Mouse (Mus musculus) neural tube, embryonic 12.5 days (tissue): ENCODE measurements around the gene Twsg1. TPM values are rescaled to one million over a fixed set of nuclear protein-coding genes. Genes with fewer than 3 reads are reported as not detected.

Experiments used
- ATAC-seq: fragments of 200-750 bp; cut with Nextera tagmentation; 2 replicates; pipeline ENCODE4 v1.8.0; 2017; ENCODE audit warnings: low read depth, mild to moderate bottlenecking, moderate TSS enrichment, moderate library complexity; ENCODE audit not compliant: low FRiP score
- H3K27ac ChIP-seq: fragments of 300-500 bp; sonication (generic); 2 replicates; pipeline ENCODE4 v1.5.1; 2016
- H3K27me3 ChIP-seq: fragments of 300-500 bp; sonication (generic); replicated peaks from 2 replicates; pipeline ENCODE4 v1.6.1; 2016; ENCODE audit warnings: mild to moderate bottlenecking
- H3K36me3 ChIP-seq: fragments of 300-500 bp; sonication (generic); 2 replicates; pipeline ENCODE4 v1.6.1; 2016; ENCODE audit warnings: mild to moderate bottlenecking
- H3K4me1 ChIP-seq: fragments of 300-500 bp; sonication (generic); 2 replicates; pipeline ENCODE4 v1.6.1; 2016
- H3K4me2 ChIP-seq: fragments of 300-500 bp; sonication (generic); replicated peaks from 2 replicates; pipeline ENCODE4 v1.6.1; 2016; ENCODE audit warnings: mild to moderate bottlenecking
- H3K4me3 ChIP-seq: fragments of 300-500 bp; sonication (generic); 2 replicates; pipeline ENCODE4 v1.5.1; 2016
- H3K9ac ChIP-seq: fragments of 300-500 bp; sonication (generic); 2 replicates; pipeline ENCODE4 v1.6.1; 2016; ENCODE audit warnings: mild to moderate bottlenecking
- H3K9me3 ChIP-seq: fragments of 300-500 bp; sonication (generic); 2 replicates; pipeline ENCODE4 v1.6.1; 2016; ENCODE audit warnings: mild to moderate bottlenecking
- WGBS: fragments of 180-500 bp; shearing (Covaris S2); methylation state at CpG from one replicate; pipeline ENCODE4 v1.1.7; 2016; 5-methylcytosine and 5-hydroxymethylcytosine counted together
- polyA plus RNA-seq: library from polyadenylated mRNA; unstranded; fragments of >200 nt; fragmentation: Nextera tagmentation; extraction: Ambion mirVana; gene quantifications from 2 replicates; pipeline ENCODE4 v1.2.1, GENCODE M21; 2016

Gene Twsg1
- polyA plus RNA-seq, 1 experiment from 2014 or later: 79.0 TPM

- WGBS: 93% methylated on average over 7 of the region's 7 CpGs
- Histone ChIP-seq H3K36me3 (peaks cover 47% of the 10 kb centered on the region), H3K4me2 (no peak overlapping the region)
Measured at GRCm38 (mm10) chr17:65930158-65930826, 20.7 kb downstream of the Twsg1 start.

DNA sequence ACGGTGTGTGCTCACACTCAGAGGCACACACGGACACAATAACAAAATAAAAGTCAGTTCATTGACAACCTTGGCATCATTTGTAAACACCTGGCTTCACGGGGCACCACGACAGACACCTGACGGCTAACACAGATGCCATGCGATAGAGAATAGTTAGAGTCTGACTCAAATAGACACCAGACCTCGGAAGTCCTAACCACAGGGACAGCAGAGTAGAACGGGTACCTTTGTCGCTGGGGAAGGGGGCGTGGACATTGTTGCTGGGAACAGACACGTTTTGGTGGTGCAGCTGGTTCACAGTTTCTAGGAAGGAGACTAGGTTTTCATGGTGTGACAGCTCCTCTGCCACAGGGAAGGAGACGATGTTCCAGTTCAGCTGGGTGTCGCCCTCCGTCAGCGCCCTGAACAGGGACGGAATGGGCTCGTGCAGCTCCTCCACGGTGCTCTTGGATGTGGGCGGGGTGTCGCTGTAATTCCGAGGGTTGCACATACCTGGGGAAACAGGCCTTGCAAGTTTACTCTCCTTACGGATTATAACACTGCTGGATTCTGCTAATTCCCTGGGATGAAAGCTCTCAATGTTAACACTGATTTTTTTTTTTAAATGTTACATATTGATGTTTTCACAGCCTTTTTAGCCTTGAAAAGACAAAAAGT, 21.6 kb downstream of the Twsg1 start:
- Histone ChIP-seq H3K4me2 (no peak overlapping the region), H3K27me3 (no peaks in the 10 kb centered on the region), H3K4me1 (peaks cover 9% of the 10 kb centered on the region; the same call in 1 of the 2 replicates), H3K4me3 (no peak overlapping the region), H3K9ac (no peak overlapping the region), H3K36me3 (peaks cover 50% of the 10 kb centered on the region), H3K27ac (no peak overlapping the region), H3K9me3 (no peaks in the 10 kb centered on the region)
- ATAC-seq: no peak
- WGBS: 90% methylated on average over 22 of the region's 22 CpGs

More at GRCm38 (mm10) chr17:65930158-65930826, 20.7 kb downstream of the Twsg1 start:
- Histone ChIP-seq H3K4me3 (no peak overlapping the region), H3K9me3 (no peaks in the 10 kb centered on the region), H3K27me3 (no peaks in the 10 kb centered on the region), H3K27ac (no peak overlapping the region), H3K4me1 (peaks cover 9% of the 10 kb centered on the region; the same call in 1 of the 2 replicates), H3K9ac (no peak overlapping the region)
- no peak for ATAC-seq

GRCm38 (mm10) chr17:65927077-65927476, 23.9 kb downstream of the Twsg1 start:
- no peaks in the 10 kb centered on the region for H3K27me3 ChIP-seq
- no peak overlapping the region for H3K9ac ChIP-seq
- 75% methylated on average over 4 of the region's 4 CpGs for WGBS
- H3K27ac ChIP-seq: no peak overlapping the region
- H3K4me1 ChIP-seq: peaks cover 9% of the 10 kb centered on the region; the same call in 1 of the 2 replicates
- H3K4me3 ChIP-seq: no peak overlapping the region
- no peaks in the 10 kb centered on the region for H3K9me3 ChIP-seq
- peaks cover 43% of the 10 kb centered on the region for H3K36me3 ChIP-seq
- H3K4me2 ChIP-seq: no peak overlapping the region
- no peak for ATAC-seq

DNA sequence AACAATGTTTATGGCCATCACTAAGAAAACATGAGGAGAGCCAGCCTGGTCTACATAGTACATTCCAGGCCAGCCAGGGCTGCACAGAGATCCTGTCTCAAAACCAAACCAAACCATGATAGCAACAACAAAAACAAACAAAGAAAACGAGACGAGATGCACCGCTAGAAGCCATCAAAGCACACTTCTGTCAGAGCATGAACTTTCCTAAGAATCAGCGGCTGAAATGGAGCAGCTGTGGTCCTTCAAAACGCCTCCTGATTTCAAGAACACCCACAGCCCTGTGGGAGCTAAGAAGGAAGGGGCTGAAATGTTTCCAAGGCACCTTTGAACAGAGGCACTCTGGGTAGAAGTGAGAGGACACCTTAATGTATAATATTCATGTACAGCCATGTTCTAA, 26.8 kb downstream of the Twsg1 start:
- Histone ChIP-seq H3K9me3 (no peaks in the 10 kb centered on the region), H3K27ac (no peak overlapping the region), H3K4me3 (no peak overlapping the region), H3K4me2 (no peak overlapping the region), H3K27me3 (no peaks in the 10 kb centered on the region), H3K4me1 (no peaks in the 10 kb centered on the region), H3K9ac (no peak overlapping the region), H3K36me3 (peaks cover 45% of the 10 kb centered on the region)
- no peak for ATAC-seq
- WGBS: 81% methylated on average over 5 of the region's 5 CpGs

DNA sequence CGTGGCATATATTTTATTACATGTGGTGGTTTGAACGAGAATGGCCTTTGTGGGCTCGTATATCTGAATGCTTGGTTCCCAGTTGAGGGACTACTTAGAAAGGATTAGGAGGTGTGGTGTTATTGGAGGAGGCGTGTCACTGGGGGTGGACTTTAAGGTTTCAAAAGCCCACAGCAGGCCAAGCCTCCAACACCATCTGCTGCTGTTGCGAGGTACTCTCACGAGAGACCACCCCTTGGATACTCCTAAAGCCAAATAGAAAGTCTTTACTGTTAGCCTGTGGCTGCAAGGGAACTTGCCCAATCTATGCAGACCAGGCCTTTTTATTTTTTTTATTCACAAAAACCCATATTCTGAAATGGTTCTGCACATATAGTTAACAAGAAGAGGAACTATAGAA, 29.1 kb downstream of the Twsg1 start:
- Histone ChIP-seq H3K9me3 (no peaks in the 10 kb centered on the region), H3K36me3 (peaks cover 34% of the 10 kb centered on the region), H3K27me3 (no peaks in the 10 kb centered on the region), H3K4me3 (no peak overlapping the region), H3K4me2 (no peak overlapping the region), H3K9ac (no peak overlapping the region), H3K4me1 (0 out of 2 replicates have a peak, but pooled peaks cover under 1% of the 10 kb centered on the region), H3K27ac (no peak overlapping the region)
- WGBS: 83% methylated on average over 6 of the region's 6 CpGs
- ATAC-seq: no peak

GRCm38 (mm10) chr17:65919235-65919634, 31.8 kb downstream of the Twsg1 start:
- no peak overlapping the region for H3K9ac ChIP-seq
- H3K36me3 ChIP-seq: peaks cover 14% of the 10 kb centered on the region
- WGBS: 76% methylated on average over 3 of the region's 3 CpGs
- H3K9me3 ChIP-seq: no peaks in the 10 kb centered on the region
- peaks cover 5% of the 10 kb centered on the region; the same call in 1 of the 2 replicates for H3K4me1 ChIP-seq
- H3K4me2 ChIP-seq: no peak overlapping the region
- H3K4me3 ChIP-seq: no peak overlapping the region
- H3K27me3 ChIP-seq: no peaks in the 10 kb centered on the region
- H3K27ac ChIP-seq: no peak overlapping the region
- ATAC-seq: no peak

DNA sequence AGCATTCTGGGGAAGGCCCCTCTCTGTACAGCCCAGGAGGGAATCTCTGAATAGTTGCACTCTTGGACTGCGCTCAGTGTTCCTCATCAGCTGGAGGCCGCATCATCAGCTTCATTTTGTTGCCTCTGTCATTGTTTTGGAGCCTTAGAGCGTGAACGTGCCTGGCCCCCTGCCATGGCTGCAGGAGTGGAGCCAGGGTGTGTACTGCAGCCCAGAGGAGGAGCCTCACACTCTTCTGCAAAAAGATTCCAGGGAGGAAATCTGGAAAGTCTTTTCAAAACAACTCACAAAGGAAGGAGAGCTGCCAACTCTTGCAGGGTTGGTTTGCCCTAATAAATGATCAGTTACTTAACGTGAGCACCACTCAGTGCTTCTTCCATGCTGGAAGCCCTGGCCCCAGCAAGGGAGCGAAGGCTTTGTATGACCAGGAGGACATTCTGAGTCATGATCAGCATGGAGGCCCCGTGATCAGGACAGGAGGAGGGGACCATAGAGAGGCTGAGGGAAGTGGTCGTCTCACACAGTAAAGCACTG, 34.8 kb downstream of the Twsg1 start:
- no peak overlapping the region for H3K9ac ChIP-seq
- H3K27me3 ChIP-seq: no peaks in the 10 kb centered on the region
- no peak overlapping the region for H3K4me3 ChIP-seq
- peak; percentile 94 for ATAC-seq
- no peaks in the 10 kb centered on the region for H3K36me3 ChIP-seq
- WGBS: 19% methylated on average over 8 of the region's 8 CpGs
- no peak overlapping the region for H3K4me2 ChIP-seq
- H3K4me1 ChIP-seq: peaks cover 8% of the 10 kb centered on the region; the same call in 1 of the 2 replicates
- H3K9me3 ChIP-seq: no peaks in the 10 kb centered on the region
- 0 out of 2 replicates have a peak overlapping the region, but pooled peaks have one; percentile 17 for H3K27ac ChIP-seq

- Histone ChIP-seq H3K27me3 (no peaks in the 10 kb centered on the region), H3K4me3 (no peak overlapping the region), H3K4me1 (peaks cover 8% of the 10 kb centered on the region; the same call in 1 of the 2 replicates), H3K36me3 (no peaks in the 10 kb centered on the region), H3K27ac (no peak overlapping the region), H3K4me2 (no peak overlapping the region), H3K9ac (no peak overlapping the region), H3K9me3 (no peaks in the 10 kb centered on the region)
- WGBS: 45% methylated on average over 6 of the region's 6 CpGs
- no peak for ATAC-seq
Measured at GRCm38 (mm10) chr17:65914083-65914482, 36.9 kb downstream of the Twsg1 start.

DNA sequence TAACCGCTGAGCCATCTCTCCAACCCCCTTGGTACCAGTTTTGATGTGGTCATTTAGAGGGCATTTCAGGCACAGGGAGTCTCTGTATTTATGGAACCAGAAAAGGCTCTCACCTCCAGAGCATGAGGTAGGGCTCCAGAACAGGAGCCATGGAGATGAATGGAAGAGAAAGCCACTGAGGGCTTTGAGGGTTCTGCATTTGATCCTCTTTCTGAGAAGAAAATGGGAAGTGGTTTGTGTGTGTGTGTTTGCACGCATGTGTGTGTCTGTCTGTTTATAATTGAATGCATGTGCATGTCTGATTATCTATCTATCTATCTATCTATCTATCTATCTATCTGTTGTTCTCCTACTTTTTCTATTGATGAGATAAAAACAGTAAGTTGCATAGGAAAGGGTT, 38.8 kb downstream of the Twsg1 start:
- no peaks in the 10 kb centered on the region for H3K27me3 ChIP-seq
- 94% methylated on average over 2 of the region's 2 CpGs for WGBS
- H3K36me3 ChIP-seq: no peaks in the 10 kb centered on the region
- H3K4me1 ChIP-seq: peaks cover 8% of the 10 kb centered on the region; the same call in 1 of the 2 replicates
- no peak overlapping the region for H3K9ac ChIP-seq
- no peaks in the 10 kb centered on the region for H3K9me3 ChIP-seq
- no peak overlapping the region for H3K27ac ChIP-seq
- no peak for ATAC-seq
- H3K4me3 ChIP-seq: no peak overlapping the region
- H3K4me2 ChIP-seq: no peak overlapping the region

GRCm38 (mm10) chr17:65911285-65912069, 39.5 kb downstream of the Twsg1 start:
- no peak overlapping the region for H3K27ac ChIP-seq
- no peak overlapping the region for H3K4me2 ChIP-seq
- H3K27me3 ChIP-seq: no peaks in the 10 kb centered on the region
- H3K9me3 ChIP-seq: no peaks in the 10 kb centered on the region
- H3K36me3 ChIP-seq: no peaks in the 10 kb centered on the region
- peaks cover 6% of the 10 kb centered on the region; the same call in 1 of the 2 replicates for H3K4me1 ChIP-seq
- 76% methylated on average over 15 of the region's 15 CpGs for WGBS
- no peak overlapping the region for H3K4me3 ChIP-seq
- H3K9ac ChIP-seq: no peak overlapping the region
- no peak for ATAC-seq

GRCm38 (mm10) chr17:65908270-65908669, 42.8 kb downstream of the Twsg1 start:
- no peak for ATAC-seq
- H3K9me3 ChIP-seq: no peaks in the 10 kb centered on the region

DNA sequence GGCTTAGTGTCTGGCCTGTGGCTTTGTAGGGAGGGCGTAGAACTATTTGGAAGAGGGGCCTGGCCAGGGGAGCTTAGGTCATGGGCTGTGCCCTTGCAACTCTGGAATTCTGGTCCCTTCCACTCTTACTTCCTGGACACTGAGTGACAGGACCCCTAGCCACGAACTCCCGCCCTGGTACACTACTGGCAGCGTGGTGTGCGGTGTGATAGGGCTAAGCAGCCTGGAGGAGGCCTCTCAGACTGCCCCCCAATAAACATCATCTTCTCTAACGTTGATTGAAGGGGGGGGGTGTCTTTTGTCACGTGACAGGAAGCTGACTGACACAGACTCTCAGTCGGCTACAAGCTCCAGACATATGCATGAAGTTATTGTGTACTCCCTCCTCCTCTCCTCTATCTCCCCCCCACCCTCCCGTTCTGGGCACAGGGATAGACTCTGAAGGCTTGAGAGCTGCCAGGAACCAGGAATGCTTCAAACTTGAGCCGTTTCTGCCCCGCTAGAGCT, 44.1 kb downstream of the Twsg1 start:
- no peak for ATAC-seq
- 71% methylated on average over 11 of the region's 11 CpGs for WGBS

More at GRCm38 (mm10) chr17:65908270-65908669, 42.8 kb downstream of the Twsg1 start:
- Histone ChIP-seq H3K4me3 (no peak overlapping the region), H3K36me3 (no peaks in the 10 kb centered on the region), H3K27me3 (no peaks in the 10 kb centered on the region), H3K9ac (no peak overlapping the region), H3K27ac (no peak overlapping the region), H3K4me1 (no peaks in the 10 kb centered on the region), H3K4me2 (no peak overlapping the region)

More for the DNA sequence above, 44.1 kb downstream of the Twsg1 start:
- no peak overlapping the region for H3K9ac ChIP-seq
- no peaks in the 10 kb centered on the region for H3K9me3 ChIP-seq
- no peak overlapping the region for H3K4me3 ChIP-seq
- no peaks in the 10 kb centered on the region for H3K27me3 ChIP-seq
- H3K4me1 ChIP-seq: no peaks in the 10 kb centered on the region
- no peak overlapping the region for H3K4me2 ChIP-seq
- H3K36me3 ChIP-seq: no peaks in the 10 kb centered on the region
- no peak overlapping the region for H3K27ac ChIP-seq
